Mouse (Mus musculus): ENCODE data around the gene Xcr1. TPM values are rescaled to one million over a fixed set of nuclear protein-coding genes. Genes with fewer than 3 reads are reported as not detected.

Xcr1 gene
- total RNA-seq, 2 experiments from 2014 or later = not detected

GRCm38 (mm10) chr9:123815996-123816395, 45.8 kb downstream of the Xcr1 start:
- no peak for ATAC-seq (replicated peaks; ENCODE audit: poor library complexity, severe bottlenecking)

- ATAC-seq (replicated peaks; ENCODE audit: poor library complexity, severe bottlenecking) = peak; percentile 93
These were observed 46.4 kb downstream of the Xcr1 start for GRCm38 (mm10) chr9:123815444-123815843.

GRCm38 (mm10) chr9:123814821-123815220, 47.0 kb downstream of the Xcr1 start:
- ATAC-seq (replicated peaks; ENCODE audit: poor library complexity, severe bottlenecking) = no peak

- no peak for ATAC-seq (replicated peaks; ENCODE audit: poor library complexity, severe bottlenecking)
These were observed 47.5 kb downstream of the Xcr1 start for GRCm38 (mm10) chr9:123814326-123814725.

- no peak for ATAC-seq (replicated peaks; ENCODE audit: poor library complexity, severe bottlenecking)
These were observed 50.0 kb downstream of the Xcr1 start for GRCm38 (mm10) chr9:123811831-123812230.

GRCm38 (mm10) chr9:123808583-123808982, 53.2 kb downstream of the Xcr1 start:
- ATAC-seq (replicated peaks; ENCODE audit: poor library complexity, severe bottlenecking) = no peak

- ATAC-seq (replicated peaks; ENCODE audit: poor library complexity, severe bottlenecking) = no peak
These were observed 55.6 kb downstream of the Xcr1 start, which contains the start of gene Cxcr6 for GRCm38 (mm10) chr9:123806267-123806666. Gene Cxcr6 (plus strand): TSS chr9:123806475.

GRCm38 (mm10) chr9:123805241-123805640, 56.6 kb downstream of the Xcr1 start:
- no peak for ATAC-seq (replicated peaks; ENCODE audit: poor library complexity, severe bottlenecking)

- no peak for ATAC-seq (replicated peaks; ENCODE audit: poor library complexity, severe bottlenecking)
These were observed 58.9 kb downstream of the Xcr1 start for GRCm38 (mm10) chr9:123802896-123803295.

- no peak for ATAC-seq (replicated peaks; ENCODE audit: poor library complexity, severe bottlenecking)
These were observed 59.4 kb downstream of the Xcr1 start for GRCm38 (mm10) chr9:123802421-123802820.

Other genes with a start within 250 kb of the Xcr1 start
- gene Slc6a20b, start 229.5 kb downstream of the Xcr1 start, total RNA-seq (2014; fragmentation: Nextera tagmentation) = not detected in 2 replicates
- gene Slc6a20b, start 229.5 kb downstream of the Xcr1 start, total RNA-seq (2017) = 0.21 and 0.26 TPM in 2 replicates
- not detected in 2 replicates for gene Ccr9, start 183.6 kb downstream of the Xcr1 start, total RNA-seq (2014; fragmentation: Nextera tagmentation)
- 0.13 TPM in 1 of 2 replicates, not detected in the other for gene Ccr9, start 183.6 kb downstream of the Xcr1 start, total RNA-seq (2017)
- not detected in 2 replicates for gene Slc6a20a, start 183.1 kb downstream of the Xcr1 start, total RNA-seq (2014; fragmentation: Nextera tagmentation)
- gene Slc6a20a, start 183.1 kb downstream of the Xcr1 start, total RNA-seq (2017) = not detected in 2 replicates
- gene Lztfl1, start 144.3 kb downstream of the Xcr1 start, total RNA-seq (2014; fragmentation: Nextera tagmentation) = 32.8 and 34.2 TPM in 2 replicates
- 33.9 and 35.4 TPM in 2 replicates for gene Lztfl1, start 144.3 kb downstream of the Xcr1 start, total RNA-seq (2017)
- gene Cxcr6, start 55.6 kb downstream of the Xcr1 start, total RNA-seq (2014; fragmentation: Nextera tagmentation) = not detected in 2 replicates
- gene Cxcr6, start 55.6 kb downstream of the Xcr1 start, total RNA-seq (2017) = not detected in 2 replicates
- 19.1 and 28.6 TPM in 2 replicates for gene Fyco1, start 10.1 kb downstream of the Xcr1 start, total RNA-seq (2014; fragmentation: Nextera tagmentation)
- gene Fyco1, start 10.1 kb downstream of the Xcr1 start, total RNA-seq (2017) = 10.7 and 15.1 TPM in 2 replicates
- 2.1 and 3.8 TPM in 2 replicates for gene Ccr1, start 106.7 kb upstream of the Xcr1 start, total RNA-seq (2014; fragmentation: Nextera tagmentation)
- 4.7 and 5.6 TPM in 2 replicates for gene Ccr1, start 106.7 kb upstream of the Xcr1 start, total RNA-seq (2017)
- not detected in 2 replicates for gene Ccr1l1, start 116.4 kb upstream of the Xcr1 start, total RNA-seq (2014; fragmentation: Nextera tagmentation)
- not detected in 2 replicates for gene Ccr1l1, start 116.4 kb upstream of the Xcr1 start, total RNA-seq (2017)
- not detected in 2 replicates for gene Ccr3, start 159.9 kb upstream of the Xcr1 start, total RNA-seq (2014; fragmentation: Nextera tagmentation)
- 0.36 and 0.73 TPM in 2 replicates for gene Ccr3, start 159.9 kb upstream of the Xcr1 start, total RNA-seq (2017)
- 77.9 and 81.0 TPM in 2 replicates for gene Ccr2, start 239.9 kb upstream of the Xcr1 start, total RNA-seq (2014; fragmentation: Nextera tagmentation)
- 132 and 146 TPM in 2 replicates for gene Ccr2, start 239.9 kb upstream of the Xcr1 start, total RNA-seq (2017)